Mouse (Mus musculus) intestine, embryonic 15.5 days (tissue): ENCODE results near the gene Klhdc9. TPM values are rescaled to one million over a fixed set of nuclear protein-coding genes. Genes with fewer than 3 reads are reported as not detected.

Experiments
- ATAC-seq: fragments of 200-750 bp; cut with Nextera tagmentation; 2 replicates; pipeline ENCODE4 v1.8.0; 2017; ENCODE audit warnings: moderate TSS enrichment, moderate library complexity
- H3K27ac ChIP-seq: fragments of 300-500 bp; sonication (generic); 2 replicates; pipeline ENCODE4 v1.5.1; 2015; ENCODE audit warnings: mild to moderate bottlenecking, inconsistent platforms
- H3K27me3 ChIP-seq: fragments of 300-500 bp; sonication (generic); replicated peaks from 2 replicates; pipeline ENCODE4 v1.6.1; 2015; ENCODE audit warnings: inconsistent platforms
- H3K36me3 ChIP-seq: fragments of 300-500 bp; sonication (generic); 2 replicates; pipeline ENCODE4 v1.6.1; 2015; ENCODE audit warnings: inconsistent platforms
- H3K4me1 ChIP-seq: fragments of 300-500 bp; sonication (generic); replicated peaks from 2 replicates; pipeline ENCODE4 v1.6.1; 2015; ENCODE audit warnings: inconsistent platforms
- H3K4me2 ChIP-seq: fragments of 300-500 bp; sonication (generic); replicated peaks from 2 replicates; pipeline ENCODE4 v1.6.1; 2015; ENCODE audit warnings: mild to moderate bottlenecking, inconsistent platforms
- H3K4me3 ChIP-seq: fragments of 300-500 bp; sonication (generic); replicated peaks from 2 replicates; pipeline ENCODE4 v1.5.1; 2015; ENCODE audit warnings: inconsistent platforms
- H3K9ac ChIP-seq: fragments of 300-500 bp; sonication (generic); 2 replicates; pipeline ENCODE4 v1.6.1; 2015; ENCODE audit warnings: inconsistent platforms
- H3K9me3 ChIP-seq: fragments of 300-500 bp; sonication (generic); 2 replicates; pipeline ENCODE4 v1.6.1; 2016; ENCODE audit warnings: inconsistent platforms
- WGBS: fragments of 180-500 bp; shearing (Covaris S2); methylation state at CpG from one replicate; pipeline ENCODE4 v1.1.7; 2015; 5-methylcytosine and 5-hydroxymethylcytosine counted together
- polyA plus RNA-seq: library from polyadenylated mRNA; unstranded; fragments of >200 nt; fragmentation: Nextera tagmentation; extraction: Ambion mirVana; gene quantifications from 2 replicates; pipeline ENCODE4 v1.2.1, GENCODE M21; 2015

Klhdc9 gene
- polyA plus RNA-seq = 0.94 and 1.0 TPM in 2 replicates

DNA sequence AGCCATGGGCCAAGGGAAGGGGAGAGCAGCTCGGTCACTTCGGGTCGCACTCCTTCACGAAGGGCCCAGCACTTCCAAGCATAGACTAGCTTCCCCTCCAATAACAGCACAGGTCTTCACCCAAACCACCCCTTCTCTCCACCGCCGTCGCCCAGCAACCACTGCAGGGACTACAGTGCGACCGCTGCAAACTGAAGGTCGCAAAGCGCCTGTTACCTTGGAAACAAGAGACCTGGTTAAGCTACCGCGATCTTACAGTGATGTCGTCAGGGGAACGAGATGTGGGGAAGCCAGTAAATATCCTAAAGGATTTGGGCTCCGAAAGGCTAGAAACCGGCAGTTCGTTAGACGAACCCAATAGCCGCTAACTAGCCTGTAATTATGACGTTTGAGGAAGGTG is at the start of gene Klhdc9:
TSS of gene Klhdc9 (minus strand) at position 143 of the 400 bp plus-strand sequence.
- ATAC-seq = peak; percentile 96
- H3K27me3 ChIP-seq = no peaks in the 10 kb centered on the region
- peaks cover 8% of the 10 kb centered on the region for H3K4me1 ChIP-seq
- WGBS = 1% methylated on average over 21 of the region's 21 CpGs
- peak within 1 kb of the TSS; percentile 48 for H3K9ac ChIP-seq
- no peak within 1 kb of the TSS for H3K27ac ChIP-seq
- H3K4me3 ChIP-seq = peak within 1 kb of the TSS; percentile 43
- H3K9me3 ChIP-seq = 0 out of 2 replicates have a peak, but pooled peaks cover 3% of the 10 kb centered on the region
- H3K36me3 ChIP-seq = peaks cover 14% of the 10 kb centered on the region; the same call in 1 of the 2 replicates
- peak within 1 kb of the TSS; percentile 76 for H3K4me2 ChIP-seq

DNA sequence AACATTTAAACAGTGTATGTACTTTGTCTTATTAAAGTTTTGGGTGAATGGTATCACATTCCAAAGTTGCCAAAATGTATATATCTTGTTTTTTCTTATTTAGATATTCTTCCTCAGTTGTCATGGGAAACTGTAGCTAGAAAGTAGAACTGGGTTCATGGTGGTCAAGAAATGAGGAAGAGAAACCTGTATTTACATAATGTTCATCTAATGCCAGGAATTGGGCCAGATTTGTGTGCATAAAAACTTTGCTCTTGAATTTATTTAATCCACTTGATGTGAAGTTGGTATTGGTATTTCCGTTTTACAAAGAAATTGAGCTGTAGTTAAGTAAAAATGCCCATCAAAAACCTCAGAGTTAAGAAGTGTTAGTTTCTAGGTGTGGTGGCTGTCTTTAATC is 49.6 kb upstream of the Klhdc9 start:
- 96% methylated on average over 1 of the region's 1 CpGs for WGBS

DNA sequence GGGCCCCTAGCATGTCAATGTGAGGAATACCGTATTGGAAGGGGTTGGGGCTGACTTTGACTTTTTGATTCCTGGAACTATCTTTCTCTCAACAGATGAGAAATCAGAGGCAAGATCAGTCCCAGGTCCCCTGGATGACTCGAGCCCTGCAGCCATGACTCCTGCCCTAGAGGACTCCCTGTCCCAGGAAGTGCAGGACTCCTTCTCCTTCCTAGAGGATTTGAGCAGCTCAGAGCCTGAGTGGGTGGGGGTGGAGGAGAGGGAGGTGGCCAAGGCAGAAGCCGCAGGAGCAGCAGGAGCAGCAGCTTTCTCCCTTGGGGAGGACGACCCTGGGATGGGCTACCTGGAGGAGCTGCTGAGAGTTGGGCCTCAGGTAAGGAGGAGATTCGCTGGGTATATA is 46.7 kb upstream of the Klhdc9 start:
- H3K9ac ChIP-seq = no peak overlapping the region
- H3K4me3 ChIP-seq = no peak overlapping the region
- no peak overlapping the region for H3K4me2 ChIP-seq
- ATAC-seq = no peak
- H3K36me3 ChIP-seq = no peaks in the 10 kb centered on the region
- 0 out of 2 replicates have a peak, but pooled peaks cover 4% of the 10 kb centered on the region for H3K27me3 ChIP-seq
- H3K4me1 ChIP-seq = no peaks in the 10 kb centered on the region
- no peaks in the 10 kb centered on the region for H3K9me3 ChIP-seq
- 81% methylated on average over 4 of the region's 5 CpGs for WGBS
- no peak overlapping the region for H3K27ac ChIP-seq

More for the DNA sequence above, 49.6 kb upstream of the Klhdc9 start:
- H3K27me3 ChIP-seq = 0 out of 2 replicates have a peak, but pooled peaks cover 4% of the 10 kb centered on the region
- 0 out of 2 replicates have a peak, but pooled peaks cover under 1% of the 10 kb centered on the region for H3K36me3 ChIP-seq
- no peak overlapping the region for H3K4me2 ChIP-seq
- no peak overlapping the region for H3K9ac ChIP-seq
- no peak overlapping the region for H3K27ac ChIP-seq
- no peaks in the 10 kb centered on the region for H3K9me3 ChIP-seq
- H3K4me1 ChIP-seq = 0 out of 2 replicates have a peak, but pooled peaks cover 12% of the 10 kb centered on the region
- ATAC-seq = no peak
- H3K4me3 ChIP-seq = no peak overlapping the region

DNA sequence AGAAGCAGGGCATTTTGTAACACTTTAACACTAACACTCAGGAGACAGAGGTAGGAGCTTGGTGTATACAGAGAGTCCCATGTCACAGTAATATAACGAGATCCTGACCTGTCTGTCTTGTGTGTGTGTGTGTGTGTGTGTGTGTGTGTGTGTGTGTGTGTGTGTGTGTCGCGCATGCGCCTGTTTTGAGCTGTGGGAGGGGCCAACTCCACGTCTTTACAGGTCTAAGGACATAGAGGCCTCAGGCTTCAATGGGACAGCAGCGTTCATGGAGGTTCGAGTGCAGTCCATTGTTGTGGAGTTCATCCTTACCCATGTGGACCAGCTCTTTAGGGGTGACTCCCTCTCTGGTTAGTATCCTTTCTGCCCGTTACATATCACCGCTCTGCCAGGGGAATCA is 42.4 kb upstream of the Klhdc9 start:
- Histone ChIP-seq H3K9me3 (no peaks in the 10 kb centered on the region), H3K9ac (no peak overlapping the region), H3K36me3 (no peaks in the 10 kb centered on the region), H3K4me3 (no peak overlapping the region), H3K4me2 (no peak overlapping the region), H3K27me3 (no peaks in the 10 kb centered on the region), H3K4me1 (no peaks in the 10 kb centered on the region), H3K27ac (no peak overlapping the region)
- no peak for ATAC-seq
- WGBS = 83% methylated on average over 9 of the region's 9 CpGs

DNA sequence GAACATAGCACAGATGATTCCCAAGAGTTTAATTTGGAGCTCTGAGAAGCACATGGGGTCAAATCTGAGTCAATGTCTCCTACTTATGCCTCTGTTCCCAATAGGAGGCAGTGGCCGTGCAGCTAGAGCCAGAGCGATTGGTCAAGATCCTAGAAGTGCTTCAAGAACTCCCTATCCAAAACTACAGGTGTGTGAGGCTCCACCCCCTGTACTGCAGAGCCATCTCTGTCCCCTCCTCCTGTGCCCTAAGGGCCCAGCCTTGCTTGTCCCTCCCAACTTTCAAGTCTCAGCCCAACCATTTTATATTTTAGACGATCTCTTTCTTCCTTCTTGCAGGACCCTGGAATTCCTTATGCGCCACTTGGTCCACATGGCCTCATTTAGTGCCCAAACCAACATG is 41.2 kb upstream of the Klhdc9 start:
- no peak for ATAC-seq
- no peaks in the 10 kb centered on the region for H3K36me3 ChIP-seq
- no peaks in the 10 kb centered on the region for H3K27me3 ChIP-seq
- no peaks in the 10 kb centered on the region for H3K9me3 ChIP-seq
- no peak overlapping the region for H3K27ac ChIP-seq
- H3K4me3 ChIP-seq = no peak overlapping the region
- no peaks in the 10 kb centered on the region for H3K4me1 ChIP-seq
- no peak overlapping the region for H3K9ac ChIP-seq
- H3K4me2 ChIP-seq = no peak overlapping the region
- WGBS = 82% methylated on average over 4 of the region's 4 CpGs

DNA sequence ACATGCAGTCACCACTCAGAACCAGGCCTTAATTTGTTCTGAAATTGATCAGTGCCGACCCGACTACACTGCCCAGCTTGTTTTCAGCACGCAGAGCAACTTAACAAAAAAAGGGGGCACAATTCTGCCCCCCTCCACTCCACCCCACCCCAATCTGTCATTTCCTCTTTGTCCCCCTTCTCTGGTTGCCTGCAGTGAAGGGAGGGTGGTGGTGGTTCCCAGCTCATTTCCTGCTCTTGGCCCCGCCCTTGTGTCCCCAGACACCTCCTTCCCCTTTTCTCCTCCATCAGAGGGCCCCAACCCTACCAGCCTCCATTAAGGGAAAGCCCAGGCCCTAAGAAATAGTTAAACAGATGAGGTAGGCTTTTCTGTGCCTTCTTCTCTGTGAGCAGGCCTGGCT is 29.5 kb upstream of the Klhdc9 start:
- Histone ChIP-seq H3K27ac (0 out of 2 replicates have a peak overlapping the region, but pooled peaks have one; percentile 27), H3K9me3 (no peaks in the 10 kb centered on the region), H3K4me3 (no peak overlapping the region), H3K9ac (no peak overlapping the region), H3K4me2 (no peak overlapping the region), H3K27me3 (no peaks in the 10 kb centered on the region), H3K4me1 (no peaks in the 10 kb centered on the region), H3K36me3 (no peaks in the 10 kb centered on the region)
- peak; percentile 55; the same call in 1 of the 2 replicates for ATAC-seq
- WGBS = 68% methylated on average over 4 of the region's 4 CpGs

DNA sequence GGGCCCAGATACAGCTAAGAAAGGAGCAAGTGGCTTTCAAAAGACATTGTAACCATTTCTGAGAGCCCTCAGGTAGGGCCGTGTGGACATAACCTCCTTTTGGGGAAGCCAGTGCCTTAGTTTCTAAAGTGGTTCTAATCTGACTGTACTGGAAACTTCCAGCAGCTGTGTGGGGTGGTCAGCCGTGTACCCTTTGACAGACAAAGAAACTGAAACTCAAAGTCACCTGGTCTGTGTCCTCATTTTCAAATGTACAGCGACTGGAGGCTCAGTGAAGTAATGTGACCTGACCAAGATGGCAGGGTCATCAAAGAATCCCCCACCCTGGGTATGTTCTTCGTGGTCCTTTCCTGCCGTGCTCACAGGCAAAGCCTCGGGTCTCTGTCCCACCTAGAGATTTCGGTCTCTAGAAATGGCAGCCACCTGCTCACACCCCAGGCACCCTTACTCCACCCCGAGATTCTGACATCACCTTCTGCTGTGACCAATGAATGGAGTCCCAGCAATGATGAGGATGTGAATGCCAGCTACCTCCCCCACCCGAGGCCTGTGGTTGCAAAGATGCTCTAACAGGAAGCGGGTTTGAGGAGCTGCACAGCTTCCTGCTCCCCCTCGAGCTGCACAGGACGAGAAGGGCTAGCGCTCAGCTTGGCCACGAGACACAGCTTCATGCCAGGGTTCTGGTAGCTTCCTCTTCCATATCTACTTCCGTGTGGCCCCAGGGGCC is 27.9 kb upstream of the Klhdc9 start, which contains the start of gene Arhgap30:
TSS of gene Arhgap30 (plus strand) at position 579 of the 727 bp plus-strand sequence.
- WGBS = 81% methylated on average over 15 of the region's 15 CpGs
- H3K27ac ChIP-seq = 0 out of 2 replicates have a peak within 1 kb of the TSS, but pooled peaks have one; percentile 27

DNA sequence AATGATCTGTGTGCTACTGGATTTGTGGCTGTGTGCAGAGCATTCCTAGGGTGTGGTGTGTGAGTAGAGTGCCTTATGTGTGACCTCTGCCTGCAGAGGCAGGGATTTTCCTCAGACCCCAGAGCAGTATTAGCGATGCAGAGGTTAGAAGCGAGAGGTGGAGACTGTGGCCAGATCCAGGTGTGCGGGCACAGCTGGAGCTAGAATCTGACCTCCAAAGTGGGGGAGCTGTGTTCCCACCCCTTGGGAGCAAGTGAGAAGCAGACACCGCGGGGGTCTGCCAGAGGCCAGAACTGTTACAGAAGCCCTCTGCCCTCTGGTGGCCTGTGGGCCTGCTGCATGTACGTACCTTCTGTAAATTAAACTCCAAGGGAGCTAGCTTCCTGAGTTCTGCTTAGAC is 26.5 kb upstream of the Klhdc9 start:
- no peak overlapping the region for H3K9ac ChIP-seq
- no peak for ATAC-seq
- H3K4me2 ChIP-seq = no peak overlapping the region
- no peak overlapping the region for H3K4me3 ChIP-seq
- no peaks in the 10 kb centered on the region for H3K4me1 ChIP-seq
- no peaks in the 10 kb centered on the region for H3K27me3 ChIP-seq
- H3K27ac ChIP-seq = no peak overlapping the region
- no peaks in the 10 kb centered on the region for H3K9me3 ChIP-seq
- WGBS = 26% methylated on average over 6 of the region's 6 CpGs
- no peaks in the 10 kb centered on the region for H3K36me3 ChIP-seq

More for the DNA sequence above, 27.9 kb upstream of the Klhdc9 start, which contains the start of gene Arhgap30:
- no peak within 1 kb of the TSS for H3K9ac ChIP-seq
- H3K36me3 ChIP-seq = no peaks in the 10 kb centered on the region
- H3K27me3 ChIP-seq = no peaks in the 10 kb centered on the region
- 0 out of 2 replicates have a peak, but pooled peaks have one; percentile 6 for ATAC-seq
- no peaks in the 10 kb centered on the region for H3K9me3 ChIP-seq
- H3K4me1 ChIP-seq = no peaks in the 10 kb centered on the region
- H3K4me2 ChIP-seq = no peak within 1 kb of the TSS
- no peak within 1 kb of the TSS for H3K4me3 ChIP-seq

DNA sequence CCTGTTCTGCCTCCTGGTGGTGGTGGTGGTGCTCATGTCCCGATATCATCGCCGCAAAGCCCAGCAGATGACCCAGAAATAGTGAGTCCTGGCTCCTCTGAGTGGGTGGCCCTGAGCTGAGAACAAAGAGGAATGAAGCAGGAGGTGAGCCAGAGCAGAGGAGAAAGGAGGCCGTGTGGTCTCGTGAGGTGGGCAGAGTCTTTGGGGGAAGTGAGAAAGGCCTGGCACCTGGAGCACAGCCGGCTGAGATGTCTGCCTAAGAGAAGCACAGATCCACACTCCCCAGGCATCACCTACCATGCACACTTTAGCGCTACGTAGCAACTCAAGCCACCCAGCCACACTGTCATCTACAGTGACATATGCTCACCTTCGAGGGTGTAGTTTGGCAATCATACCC is 24.6 kb upstream of the Klhdc9 start:
- Histone ChIP-seq H3K4me2 (no peak overlapping the region), H3K36me3 (no peaks in the 10 kb centered on the region), H3K27me3 (0 out of 2 replicates have a peak, but pooled peaks cover 1% of the 10 kb centered on the region), H3K27ac (no peak overlapping the region), H3K4me3 (no peak overlapping the region), H3K9me3 (no peaks in the 10 kb centered on the region), H3K4me1 (peaks cover 3% of the 10 kb centered on the region; the same call in 1 of the 2 replicates), H3K9ac (no peak overlapping the region)
- no peak for ATAC-seq
- WGBS = 52% methylated on average over 9 of the region's 9 CpGs

DNA sequence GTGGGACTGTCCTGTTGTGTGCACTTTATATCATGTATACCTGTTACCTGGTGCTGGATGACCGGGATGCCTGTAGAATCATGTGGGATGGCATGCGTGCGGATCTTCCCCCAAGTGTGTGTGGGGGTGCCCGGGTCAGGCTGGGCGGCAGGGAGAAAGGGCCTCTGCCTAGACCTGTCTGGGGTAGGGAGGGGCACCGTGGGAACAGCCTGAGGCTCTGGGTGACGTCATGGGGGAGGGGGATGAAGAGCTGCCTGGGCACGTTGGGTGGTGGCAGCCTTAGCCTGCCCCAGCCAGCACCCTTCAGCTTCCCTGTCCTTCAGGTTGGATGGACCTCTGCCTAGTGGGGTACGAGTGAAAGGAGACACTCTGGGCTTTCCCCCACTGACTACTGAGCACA is 23.8 kb upstream of the Klhdc9 start:
- no peaks in the 10 kb centered on the region for H3K36me3 ChIP-seq
- ATAC-seq = no peak
- WGBS = 65% methylated on average over 9 of the region's 9 CpGs
- no peaks in the 10 kb centered on the region for H3K9me3 ChIP-seq
- H3K4me3 ChIP-seq = no peak overlapping the region
- no peak overlapping the region for H3K4me2 ChIP-seq
- 0 out of 2 replicates have a peak, but pooled peaks cover 3% of the 10 kb centered on the region for H3K27me3 ChIP-seq
- no peak overlapping the region for H3K9ac ChIP-seq
- no peak overlapping the region for H3K27ac ChIP-seq
- H3K4me1 ChIP-seq = peaks cover 10% of the 10 kb centered on the region; the same call in 1 of the 2 replicates

DNA sequence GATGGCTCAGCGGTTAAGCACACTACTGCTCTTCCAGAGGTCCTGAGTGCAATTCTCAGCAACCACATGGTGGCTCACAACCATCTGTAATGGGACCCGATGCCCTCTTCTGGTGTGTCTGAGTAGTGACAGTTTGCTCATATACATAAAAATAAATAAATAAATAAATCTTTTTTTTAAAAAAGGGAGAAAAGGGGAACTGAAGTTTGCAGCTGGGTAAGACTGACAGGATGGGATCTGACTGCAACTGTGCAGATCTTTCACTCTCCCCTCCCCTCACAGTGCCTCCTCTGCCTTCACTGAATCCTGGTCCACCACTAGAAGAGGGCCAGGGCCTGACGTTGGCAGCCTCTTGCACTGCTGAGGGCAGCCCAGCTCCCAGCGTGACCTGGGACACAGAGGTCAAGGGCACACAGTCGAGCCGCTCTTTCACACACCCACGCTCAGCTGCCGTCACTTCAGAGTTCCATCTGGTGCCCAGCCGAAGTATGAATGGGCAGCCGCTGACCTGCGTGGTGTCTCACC is 21.6 kb upstream of the Klhdc9 start:
- Histone ChIP-seq H3K36me3 (no peaks in the 10 kb centered on the region), H3K4me1 (peaks cover 12% of the 10 kb centered on the region; the same call in 1 of the 2 replicates), H3K27me3 (0 out of 2 replicates have a peak, but pooled peaks cover 3% of the 10 kb centered on the region), H3K9me3 (no peaks in the 10 kb centered on the region), H3K27ac (no peak overlapping the region), H3K4me3 (no peak overlapping the region), H3K9ac (no peak overlapping the region), H3K4me2 (no peak overlapping the region)
- WGBS = 86% methylated on average over 11 of the region's 11 CpGs
- no peak for ATAC-seq

DNA sequence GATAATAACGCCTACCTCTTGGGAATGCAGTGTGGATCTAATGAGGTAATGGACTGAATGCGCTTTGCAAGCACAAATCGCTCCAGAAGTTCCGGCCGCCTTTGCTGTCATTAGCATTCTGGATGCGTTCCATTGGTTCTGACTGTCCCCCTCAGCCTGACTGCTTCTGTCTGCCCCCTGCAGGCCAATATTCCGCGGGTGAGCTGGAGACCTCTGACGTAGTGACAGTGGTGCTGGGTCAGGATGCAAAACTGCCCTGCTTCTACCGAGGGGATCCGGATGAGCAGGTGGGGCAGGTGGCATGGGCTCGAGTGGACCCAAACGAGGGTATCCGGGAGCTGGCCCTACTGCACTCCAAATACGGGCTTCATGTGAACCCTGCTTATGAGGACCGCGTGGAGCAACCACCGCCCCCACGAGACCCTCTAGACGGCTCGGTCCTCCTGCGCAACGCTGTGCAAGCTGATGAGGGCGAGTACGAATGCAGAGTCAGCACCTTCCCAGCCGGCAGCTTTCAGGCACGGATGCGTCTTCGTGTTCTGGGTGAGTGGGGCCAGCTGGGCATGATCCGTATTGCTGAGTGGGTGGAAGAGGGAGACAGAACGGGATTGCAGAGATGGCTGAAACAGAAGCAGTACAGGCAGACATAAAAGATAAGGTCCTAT is 19.5 kb upstream of the Klhdc9 start:
- H3K9me3 ChIP-seq = no peaks in the 10 kb centered on the region
- H3K9ac ChIP-seq = no peak overlapping the region; the same call in 1 of the 2 replicates
- no peak overlapping the region for H3K27ac ChIP-seq
- 7% methylated on average over 31 of the region's 31 CpGs for WGBS
- H3K4me2 ChIP-seq = peak overlapping the region; percentile 61
- H3K27me3 ChIP-seq = 0 out of 2 replicates have a peak, but pooled peaks cover 3% of the 10 kb centered on the region
- H3K36me3 ChIP-seq = no peaks in the 10 kb centered on the region
- peak overlapping the region; percentile 23 for H3K4me3 ChIP-seq
- peak; percentile 39 for ATAC-seq
- peaks cover 22% of the 10 kb centered on the region for H3K4me1 ChIP-seq
